Mouse (Mus musculus) splenic B cell, adult 2 months (primary cell): ENCODE results near the gene Tbc1d22a.

Source experiments
- DNase-seq: peaks from one replicate; pipeline ENCODE4 v3.0.0-alpha.2; 2011; ENCODE audit warnings: low read depth, low spot score
- H3K27me3 ChIP-seq: 2 replicates; pipeline ENCODE4 v1.6.1; 2012; ENCODE audit warnings: mild to moderate bottlenecking, low read length, moderate library complexity, mixed read lengths; ENCODE audit not compliant: control insufficient read depth, poor library complexity, insufficient read depth, severe bottlenecking
- H3K36me3 ChIP-seq: 2 replicates; pipeline ENCODE4 v1.6.1; 2012; ENCODE audit warnings: mild to moderate bottlenecking, low read length, moderate library complexity, mixed read lengths; ENCODE audit not compliant: control insufficient read depth, poor library complexity, insufficient read depth, severe bottlenecking

Tbc1d22a gene

DNA sequence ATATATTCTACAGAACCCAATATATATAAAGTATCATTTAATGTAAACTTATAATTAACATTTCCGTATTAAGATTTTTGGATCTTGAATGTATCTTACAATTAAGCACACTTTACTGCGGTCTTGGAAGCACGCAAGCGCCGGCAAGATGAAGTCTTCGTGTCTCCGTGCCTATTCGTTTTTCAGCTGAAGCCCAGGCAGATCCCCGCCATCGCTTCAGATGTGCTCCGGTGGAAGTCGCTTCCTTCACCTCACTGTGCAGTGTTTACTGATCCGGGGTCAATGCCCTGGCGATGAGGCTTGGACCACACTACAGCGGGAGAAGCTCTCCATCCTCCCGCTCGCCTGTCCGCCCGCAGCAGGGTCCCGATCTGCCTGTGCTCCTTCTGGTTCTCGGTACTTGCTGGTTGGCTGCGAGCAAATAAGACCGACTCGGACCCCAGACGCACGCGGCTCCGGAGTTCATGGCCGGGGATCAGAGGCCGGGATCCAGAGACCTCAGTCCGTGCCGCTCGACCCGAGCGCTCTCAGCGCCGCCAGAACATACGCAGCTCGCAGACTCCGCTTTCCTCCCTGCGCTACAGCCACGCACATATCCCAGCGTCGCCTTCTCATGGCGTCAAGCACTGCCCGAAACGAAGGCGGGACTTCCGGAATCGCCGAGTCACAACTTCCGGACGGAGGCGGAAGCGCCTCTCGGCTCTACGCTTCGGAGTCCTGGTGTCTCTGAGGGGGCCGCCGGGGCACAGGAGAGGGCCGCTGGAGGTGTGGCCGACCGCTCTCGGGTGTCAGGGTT lies at the start of gene Tbc1d22a:
Tbc1d22a (plus strand) TSS at position 707 of the 796 bp plus-strand sequence.
- no peaks in the 10 kb centered on the region for H3K36me3 ChIP-seq
- peak; percentile 94 for DNase-seq
- no peaks in the 10 kb centered on the region for H3K27me3 ChIP-seq

- H3K36me3 ChIP-seq = peaks cover 24% of the 10 kb centered on the region
- H3K27me3 ChIP-seq = no peaks in the 10 kb centered on the region
- DNase-seq = no peak
These were observed 49.4 kb upstream of the Tbc1d22a start for GRCm38 (mm10) chr15:86164718-86165345.

DNA sequence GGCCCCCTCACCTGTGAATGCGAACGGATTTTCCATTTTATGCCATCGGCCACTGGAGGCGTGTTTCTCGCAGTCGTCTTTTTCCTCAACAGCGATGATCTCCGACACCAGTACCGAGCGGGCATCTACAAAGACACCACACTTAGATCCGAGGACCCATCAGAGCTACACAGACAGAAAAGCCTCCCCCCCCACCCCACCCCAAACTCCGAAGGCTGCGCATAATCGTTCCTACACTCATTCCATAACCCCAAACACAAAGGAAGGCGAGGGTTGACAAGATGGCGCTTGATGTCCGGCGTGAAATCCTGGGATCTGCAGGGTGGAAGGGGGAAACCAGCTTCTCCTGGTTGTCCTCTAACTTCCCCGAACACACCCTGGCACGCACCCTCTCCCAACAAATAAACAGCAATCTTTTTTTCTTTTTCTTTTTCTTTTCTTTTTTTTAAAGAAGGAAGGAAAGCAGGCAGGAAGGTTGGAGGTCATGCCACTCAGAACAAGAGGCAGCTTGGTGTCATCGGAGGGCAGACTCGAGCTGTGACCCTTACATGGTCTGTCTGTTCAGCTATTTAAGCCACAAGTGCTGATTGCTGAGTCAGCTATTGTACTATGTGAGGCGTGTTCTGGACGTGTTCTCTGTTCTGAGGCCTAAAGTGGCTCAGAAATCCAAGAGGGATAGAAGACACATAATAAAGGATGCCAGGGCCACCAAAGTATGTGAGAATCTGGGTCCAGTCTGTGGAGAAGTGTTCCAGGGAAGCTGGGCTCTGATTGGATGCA lies 48.3 kb upstream of the Tbc1d22a start:
- DNase-seq = no peak
- Histone ChIP-seq H3K36me3 (peaks cover 24% of the 10 kb centered on the region), H3K27me3 (no peaks in the 10 kb centered on the region)

DNA sequence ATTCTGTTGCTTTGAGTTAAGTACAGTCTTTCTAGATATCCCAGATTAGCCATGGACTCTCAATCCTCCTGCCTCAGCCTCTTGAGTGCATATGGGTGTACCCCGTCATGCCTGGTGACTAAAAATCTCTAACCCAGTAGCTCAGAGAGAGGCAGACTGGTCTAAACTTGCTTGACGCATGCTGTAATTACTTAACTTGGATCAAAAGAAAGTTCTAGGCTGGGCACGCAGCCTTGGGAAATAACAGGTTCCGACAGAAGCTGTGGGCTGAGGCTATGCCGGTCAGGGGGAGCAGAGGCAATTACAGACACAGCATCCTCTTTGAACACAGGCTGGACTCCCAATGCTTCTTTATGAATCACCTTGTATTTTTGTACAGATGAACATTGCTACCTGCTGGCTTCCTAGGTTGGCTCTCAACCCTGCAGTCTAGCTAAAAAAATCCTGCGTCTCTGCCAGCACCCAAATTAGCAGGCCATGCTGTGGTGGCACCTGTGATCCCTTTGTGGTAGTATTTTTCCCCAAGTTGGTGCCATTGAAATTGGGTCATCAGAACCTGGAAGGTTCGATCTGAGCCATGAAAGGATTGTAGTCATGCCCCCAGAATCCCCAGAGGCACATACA lies 47.1 kb upstream of the Tbc1d22a start:
- no peaks in the 10 kb centered on the region for H3K27me3 ChIP-seq
- DNase-seq = no peak
- H3K36me3 ChIP-seq = peaks cover 16% of the 10 kb centered on the region

GRCm38 (mm10) chr15:86167787-86168504 lies 46.3 kb upstream of the Tbc1d22a start:
- H3K27me3 ChIP-seq = no peaks in the 10 kb centered on the region
- peaks cover 13% of the 10 kb centered on the region for H3K36me3 ChIP-seq
- peak; percentile 43 for DNase-seq

- Histone ChIP-seq H3K36me3 (peaks cover 9% of the 10 kb centered on the region), H3K27me3 (no peaks in the 10 kb centered on the region)
- peak; percentile 61 for DNase-seq
These were observed 45.8 kb upstream of the Tbc1d22a start for GRCm38 (mm10) chr15:86168505-86168867.

GRCm38 (mm10) chr15:86168941-86169816 lies 45.1 kb upstream of the Tbc1d22a start:
- Histone ChIP-seq H3K27me3 (no peaks in the 10 kb centered on the region), H3K36me3 (peaks cover 7% of the 10 kb centered on the region)
- no peak for DNase-seq

DNA sequence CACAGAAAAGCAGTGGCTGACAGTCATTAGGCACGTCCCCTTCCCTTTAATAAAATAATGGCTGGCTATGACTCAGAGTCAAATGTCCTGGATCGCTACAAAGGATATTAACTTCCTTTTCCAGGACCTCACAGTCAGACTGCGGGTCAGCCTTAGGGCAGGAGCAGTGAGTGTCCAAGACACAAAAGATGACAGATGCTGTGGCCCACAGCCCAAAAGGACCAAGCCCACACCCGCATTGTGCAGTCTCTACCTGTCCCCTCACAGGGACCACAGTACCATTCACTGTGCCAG lies 44.5 kb upstream of the Tbc1d22a start:
- DNase-seq = no peak
- Histone ChIP-seq H3K27me3 (no peaks in the 10 kb centered on the region), H3K36me3 (peaks cover 3% of the 10 kb centered on the region; the same call in 1 of the 2 replicates)

- no peaks in the 10 kb centered on the region for H3K36me3 ChIP-seq
- no peaks in the 10 kb centered on the region for H3K27me3 ChIP-seq
- DNase-seq = no peak
These were observed 42.9 kb upstream of the Tbc1d22a start for GRCm38 (mm10) chr15:86171316-86171715.

DNA sequence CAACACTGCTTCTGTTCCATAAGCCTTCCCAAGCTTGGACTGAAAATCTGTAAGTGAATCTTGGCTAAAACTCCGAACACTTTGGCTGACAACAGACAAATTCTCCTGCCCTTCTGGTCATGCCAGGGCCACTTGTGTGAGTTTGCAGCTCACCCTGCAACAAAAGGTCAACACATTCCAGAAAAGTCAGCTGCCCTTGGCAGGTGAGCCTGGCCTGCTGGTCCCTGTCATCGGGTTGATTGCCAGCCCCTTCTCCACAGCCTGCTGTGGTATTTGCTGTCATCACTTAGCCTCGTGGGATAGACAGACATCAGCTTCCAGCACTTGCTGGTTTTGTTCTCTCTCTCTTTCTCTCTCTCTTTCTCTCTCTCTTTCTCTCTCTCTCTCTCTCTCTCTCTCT lies 42.1 kb upstream of the Tbc1d22a start:
- no peak for DNase-seq
- Histone ChIP-seq H3K27me3 (no peaks in the 10 kb centered on the region), H3K36me3 (no peaks in the 10 kb centered on the region)

DNA sequence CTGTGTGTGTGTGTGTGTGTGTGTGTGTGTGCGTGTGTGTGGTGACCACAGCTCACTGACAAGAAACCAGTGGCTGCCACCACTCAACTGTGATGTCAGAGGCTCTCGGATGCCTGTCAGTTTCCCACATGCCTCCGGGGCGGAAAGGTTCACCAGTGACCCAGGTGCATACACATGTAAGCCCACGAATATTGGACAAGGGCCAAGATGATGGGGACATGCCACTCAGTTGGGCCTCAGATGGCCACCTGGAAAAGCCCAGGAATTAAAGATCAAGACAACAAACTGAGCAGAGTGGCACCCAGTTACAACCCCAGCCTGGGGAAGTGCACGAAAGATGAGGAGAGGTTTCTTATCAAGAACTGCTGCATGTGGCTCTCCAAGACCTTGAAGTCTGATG lies 41.7 kb upstream of the Tbc1d22a start:
- H3K36me3 ChIP-seq = no peaks in the 10 kb centered on the region
- no peaks in the 10 kb centered on the region for H3K27me3 ChIP-seq
- DNase-seq = peak; percentile 68

DNA sequence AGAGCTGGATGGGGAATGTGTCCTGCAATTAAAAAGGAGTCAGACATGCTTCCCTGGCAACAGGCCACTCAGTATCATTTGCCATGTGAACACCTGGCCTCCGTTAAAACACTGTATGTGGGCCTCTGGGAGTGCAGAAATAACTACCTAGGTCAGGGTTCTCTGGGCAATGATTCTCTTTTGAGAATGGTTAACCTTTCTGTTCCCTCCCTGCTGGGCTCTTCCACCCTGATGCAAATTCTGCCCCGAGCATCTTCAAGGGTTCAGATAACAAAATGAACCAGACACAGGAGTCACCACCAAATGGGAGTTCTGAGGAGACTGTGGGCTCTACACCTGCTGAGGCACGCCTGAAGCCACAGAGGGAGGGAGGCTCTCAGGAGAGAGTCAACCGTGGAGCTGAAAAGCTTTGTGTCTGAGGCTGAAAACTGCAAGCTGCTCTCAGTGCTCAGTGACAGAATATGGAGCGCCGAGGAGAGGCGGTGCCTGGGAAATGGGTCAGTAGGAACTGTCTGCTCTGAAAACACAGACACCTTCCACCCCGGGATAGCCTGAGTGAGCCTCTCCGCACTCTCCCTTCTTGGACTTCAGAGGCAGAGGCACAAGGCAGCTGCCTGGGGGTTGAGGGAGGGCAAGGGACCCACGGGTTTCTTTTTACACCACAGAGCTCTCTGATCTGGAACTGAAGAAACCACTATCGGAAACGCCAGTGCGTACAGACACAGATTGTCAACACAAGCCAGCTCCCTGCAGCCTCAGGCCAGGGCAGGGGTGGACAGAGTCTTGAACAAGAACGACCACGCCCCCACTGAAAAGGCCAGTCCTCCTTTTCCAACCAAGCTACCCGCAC lies 40.9 kb upstream of the Tbc1d22a start:
- Histone ChIP-seq H3K36me3 (no peaks in the 10 kb centered on the region), H3K27me3 (no peaks in the 10 kb centered on the region)
- DNase-seq = peak; percentile 84
